Mouse (Mus musculus): ENCODE measurements around the gene Crebrf. TPM values are rescaled to one million over a fixed set of nuclear protein-coding genes. Genes with fewer than 3 reads are reported as not detected.

Gene Crebrf
- polyA plus RNA-seq, 1 experiment from 2014 or later, result 5.9 TPM

GRCm38 (mm10) chr17:26699819-26700616 lies 15.4 kb upstream of the Crebrf start:
- Histone ChIP-seq H3K4me1 (ENCODE audit: control insufficient read depth, low read depth, low read length) (peaks cover 4% of the 10 kb centered on the region), H3K27me3 (ENCODE audit: control insufficient read depth, insufficient read depth, low read depth, low read length) (no peaks in the 10 kb centered on the region), H3K4me2 (ENCODE audit: low read depth, low read length) (no peak overlapping the region), H3K27ac (ENCODE audit: low read length) (no peak overlapping the region), H3K36me3 (ENCODE audit: control insufficient read depth, insufficient read depth) (peaks cover 25% of the 10 kb centered on the region), H3K4me3 (ENCODE audit: low read depth, low read length) (no peak overlapping the region), H3K9me3 (replicated peaks; ENCODE audit: control insufficient read depth, low read length) (no peaks in the 10 kb centered on the region), H3K9ac (ENCODE audit: low read depth, low read length) (no peak overlapping the region)
- 77% methylated on average over 10 of the region's 10 CpGs for WGBS (ENCODE audit: insufficient replicate concordance)
- ATAC-seq (ENCODE audit: low read depth), result peak; percentile 82

DNA sequence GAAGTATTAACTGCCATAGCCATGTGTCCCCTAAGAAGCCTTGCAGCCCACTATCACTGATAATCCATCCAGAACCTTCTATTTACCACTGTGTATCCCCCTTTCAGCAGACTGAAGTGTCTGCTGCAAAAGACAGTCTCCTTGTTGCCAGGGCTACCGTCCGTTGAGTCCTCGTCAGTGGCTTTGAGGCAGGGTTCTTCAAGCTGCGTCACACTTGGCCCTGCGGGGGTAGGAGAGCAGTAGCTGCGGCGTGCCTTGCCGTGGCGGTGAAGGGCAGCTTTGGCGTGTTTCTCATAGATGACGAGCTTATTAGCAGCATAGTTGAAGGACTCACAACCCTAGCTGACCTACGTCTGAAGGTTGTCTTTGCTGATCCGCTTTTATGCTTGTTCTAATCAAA lies 13.9 kb upstream of the Crebrf start:
- no peak overlapping the region for H3K4me2 ChIP-seq (ENCODE audit: low read depth, low read length)
- peaks cover 20% of the 10 kb centered on the region for H3K36me3 ChIP-seq (ENCODE audit: control insufficient read depth, insufficient read depth)
- no peaks in the 10 kb centered on the region for H3K27me3 ChIP-seq (ENCODE audit: control insufficient read depth, insufficient read depth, low read depth, low read length)
- H3K4me3 ChIP-seq (ENCODE audit: low read depth, low read length), result no peak overlapping the region
- no peak for ATAC-seq (ENCODE audit: low read depth)
- no peak overlapping the region for H3K9ac ChIP-seq (ENCODE audit: low read depth, low read length)
- WGBS (ENCODE audit: insufficient replicate concordance), result 82% methylated on average over 13 of the region's 13 CpGs
- H3K9me3 ChIP-seq (replicated peaks; ENCODE audit: control insufficient read depth, low read length), result no peaks in the 10 kb centered on the region
- H3K27ac ChIP-seq (ENCODE audit: low read length), result no peak overlapping the region
- H3K4me1 ChIP-seq (ENCODE audit: control insufficient read depth, low read depth, low read length), result peaks cover 14% of the 10 kb centered on the region

DNA sequence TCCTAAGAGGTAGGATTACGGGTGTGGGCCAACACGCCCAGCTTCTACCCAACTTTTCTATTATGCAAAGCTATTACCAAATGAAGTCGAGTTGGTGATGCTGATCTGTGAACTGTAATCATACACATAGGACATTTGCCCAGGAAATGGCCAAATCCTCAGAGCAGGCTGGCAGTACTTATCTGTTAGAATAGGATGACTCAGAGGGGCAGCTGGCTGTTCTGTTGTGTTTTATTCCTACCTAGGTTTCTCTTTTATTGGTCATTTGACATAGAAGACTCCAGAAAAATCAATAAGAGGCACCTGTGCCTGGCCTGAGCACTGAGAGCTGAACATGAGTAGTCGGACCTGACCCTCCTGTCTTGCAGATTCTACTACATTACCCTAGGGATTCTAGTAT lies 12.8 kb upstream of the Crebrf start:
- no peak for ATAC-seq (ENCODE audit: low read depth)
- no peaks in the 10 kb centered on the region for H3K27me3 ChIP-seq (ENCODE audit: control insufficient read depth, insufficient read depth, low read depth, low read length)
- peaks cover 22% of the 10 kb centered on the region for H3K4me1 ChIP-seq (ENCODE audit: control insufficient read depth, low read depth, low read length)
- H3K36me3 ChIP-seq (ENCODE audit: control insufficient read depth, insufficient read depth), result peaks cover 20% of the 10 kb centered on the region
- H3K9ac ChIP-seq (ENCODE audit: low read depth, low read length), result no peak overlapping the region
- H3K27ac ChIP-seq (ENCODE audit: low read length), result no peak overlapping the region
- no peak overlapping the region for H3K4me2 ChIP-seq (ENCODE audit: low read depth, low read length)
- no peak overlapping the region for H3K4me3 ChIP-seq (ENCODE audit: low read depth, low read length)
- 53% methylated on average over 4 of the region's 4 CpGs for whole genome bisulfite sequencing (ENCODE audit: insufficient replicate concordance)
- no peaks in the 10 kb centered on the region for H3K9me3 ChIP-seq (replicated peaks; ENCODE audit: control insufficient read depth, low read length)

DNA sequence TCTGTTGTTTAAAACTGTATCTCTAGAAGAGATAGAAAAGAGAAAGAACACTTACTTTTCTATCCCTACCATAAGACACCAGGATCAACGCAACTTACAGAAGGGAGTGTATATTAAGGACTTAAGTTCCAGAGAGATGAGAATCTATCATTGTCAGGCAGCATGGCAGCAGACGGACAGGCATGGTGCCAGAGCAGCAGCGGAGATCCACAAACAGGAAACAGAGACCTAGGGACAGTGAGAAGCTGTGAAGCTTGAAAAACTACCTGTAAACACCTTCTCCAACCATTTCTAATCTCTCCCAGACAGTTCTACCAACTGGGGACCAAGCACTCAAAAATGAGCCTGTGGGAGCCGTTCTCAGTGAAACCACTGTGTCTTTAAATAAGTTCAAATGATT lies 11.8 kb upstream of the Crebrf start:
- 75% methylated on average over 4 of the region's 4 CpGs for WGBS (ENCODE audit: insufficient replicate concordance)
- no peak overlapping the region for H3K4me3 ChIP-seq (ENCODE audit: low read depth, low read length)
- H3K27ac ChIP-seq (ENCODE audit: low read length), result no peak overlapping the region
- no peak for ATAC-seq (ENCODE audit: low read depth)
- no peak overlapping the region for H3K4me2 ChIP-seq (ENCODE audit: low read depth, low read length)
- H3K36me3 ChIP-seq (ENCODE audit: control insufficient read depth, insufficient read depth), result peaks cover 15% of the 10 kb centered on the region
- no peak overlapping the region for H3K9ac ChIP-seq (ENCODE audit: low read depth, low read length)
- peaks cover 28% of the 10 kb centered on the region for H3K4me1 ChIP-seq (ENCODE audit: control insufficient read depth, low read depth, low read length)
- H3K27me3 ChIP-seq (ENCODE audit: control insufficient read depth, insufficient read depth, low read depth, low read length), result no peaks in the 10 kb centered on the region
- H3K9me3 ChIP-seq (replicated peaks; ENCODE audit: control insufficient read depth, low read length), result no peaks in the 10 kb centered on the region

- H3K4me3 ChIP-seq (ENCODE audit: low read depth, low read length), result no peak overlapping the region
- no peaks in the 10 kb centered on the region for H3K27me3 ChIP-seq (ENCODE audit: control insufficient read depth, insufficient read depth, low read depth, low read length)
- no peak overlapping the region for H3K4me2 ChIP-seq (ENCODE audit: low read depth, low read length)
- H3K36me3 ChIP-seq (ENCODE audit: control insufficient read depth, insufficient read depth), result no peaks in the 10 kb centered on the region
- H3K9ac ChIP-seq (ENCODE audit: low read depth, low read length), result no peak overlapping the region
- WGBS (ENCODE audit: insufficient replicate concordance), result 34% methylated on average over 11 of the region's 11 CpGs
- 0 out of 2 replicates have a peak, but pooled peaks have one; percentile 5 for ATAC-seq (ENCODE audit: low read depth)
- no peaks in the 10 kb centered on the region for H3K9me3 ChIP-seq (replicated peaks; ENCODE audit: control insufficient read depth, low read length)
- peak overlapping the region; percentile 2 for H3K27ac ChIP-seq (ENCODE audit: low read length)
- H3K4me1 ChIP-seq (ENCODE audit: control insufficient read depth, low read depth, low read length), result peaks cover 48% of the 10 kb centered on the region
Measured at GRCm38 (mm10) chr17:26705463-26706359, 9.7 kb upstream of the Crebrf start.

DNA sequence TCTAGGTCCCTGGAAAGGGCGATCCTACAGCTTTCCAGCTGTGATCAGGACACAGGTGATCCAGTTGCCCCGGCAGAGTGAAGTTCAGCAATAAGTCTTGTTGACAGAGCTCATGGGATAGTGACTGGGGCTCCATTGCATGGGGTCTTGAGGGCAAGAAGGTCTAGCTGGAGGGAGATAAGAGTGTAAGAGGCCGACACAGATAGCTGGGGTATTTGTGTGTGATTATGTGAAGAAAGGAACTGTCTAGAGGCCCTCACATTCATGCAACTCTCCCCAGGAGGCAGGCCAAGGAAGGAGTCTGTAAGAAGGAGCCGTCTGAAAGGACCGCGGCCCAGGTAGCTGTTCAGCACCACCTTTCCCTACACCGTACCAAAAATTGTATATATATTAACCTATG lies 8.4 kb upstream of the Crebrf start:
- no peak overlapping the region for H3K4me3 ChIP-seq (ENCODE audit: low read depth, low read length)
- no peaks in the 10 kb centered on the region for H3K9me3 ChIP-seq (replicated peaks; ENCODE audit: control insufficient read depth, low read length)
- H3K4me1 ChIP-seq (ENCODE audit: control insufficient read depth, low read depth, low read length), result peaks cover 57% of the 10 kb centered on the region
- H3K4me2 ChIP-seq (ENCODE audit: low read depth, low read length), result no peak overlapping the region
- H3K36me3 ChIP-seq (ENCODE audit: control insufficient read depth, insufficient read depth), result no peaks in the 10 kb centered on the region
- H3K9ac ChIP-seq (ENCODE audit: low read depth, low read length), result no peak overlapping the region; the same call in 1 of the 2 replicates
- no peak overlapping the region for H3K27ac ChIP-seq (ENCODE audit: low read length)
- peak; percentile 60 for ATAC-seq (ENCODE audit: low read depth)
- H3K27me3 ChIP-seq (ENCODE audit: control insufficient read depth, insufficient read depth, low read depth, low read length), result no peaks in the 10 kb centered on the region
- 42% methylated on average over 7 of the region's 7 CpGs for WGBS (ENCODE audit: insufficient replicate concordance)

- no peak for ATAC-seq (ENCODE audit: low read depth)
- Histone ChIP-seq H3K9ac (ENCODE audit: low read depth, low read length) (no peak overlapping the region), H3K27ac (ENCODE audit: low read length) (no peak overlapping the region; the same call in 1 of the 2 replicates), H3K9me3 (replicated peaks; ENCODE audit: control insufficient read depth, low read length) (no peaks in the 10 kb centered on the region), H3K36me3 (ENCODE audit: control insufficient read depth, insufficient read depth) (no peaks in the 10 kb centered on the region), H3K4me2 (ENCODE audit: low read depth, low read length) (no peak overlapping the region), H3K27me3 (ENCODE audit: control insufficient read depth, insufficient read depth, low read depth, low read length) (no peaks in the 10 kb centered on the region), H3K4me3 (ENCODE audit: low read depth, low read length) (no peak overlapping the region), H3K4me1 (ENCODE audit: control insufficient read depth, low read depth, low read length) (peaks cover 53% of the 10 kb centered on the region)
Measured at GRCm38 (mm10) chr17:26708499-26708898, 7.0 kb upstream of the Crebrf start.

DNA sequence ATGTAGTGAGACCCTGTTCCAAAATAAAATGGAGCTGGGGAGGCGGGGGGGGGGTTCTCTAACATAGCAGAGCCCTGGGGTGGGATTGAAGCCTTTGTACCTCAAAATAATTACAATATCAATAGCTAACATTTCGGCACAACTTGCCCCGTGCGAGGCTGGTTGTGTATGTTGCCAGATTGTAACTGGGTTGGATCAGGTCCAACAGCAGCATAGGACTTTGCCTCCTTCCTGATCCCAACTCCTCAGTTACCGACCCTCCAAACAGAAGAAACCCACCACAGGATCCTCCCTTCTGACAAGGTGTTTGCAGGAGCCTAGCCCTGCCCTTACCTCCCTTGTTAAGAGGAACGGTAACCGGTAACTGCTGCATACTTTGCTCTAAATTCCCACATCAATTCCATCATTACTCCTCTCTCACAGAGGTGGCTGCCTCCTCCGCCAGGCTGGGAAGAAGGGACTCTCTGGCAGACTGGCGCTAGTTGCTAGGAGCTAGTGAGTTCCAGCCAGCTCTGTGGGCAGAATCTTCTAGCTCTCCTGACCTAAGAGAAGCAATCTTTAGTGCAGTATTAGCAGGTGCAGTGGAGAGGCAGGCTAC lies 6.4 kb upstream of the Crebrf start:
- Histone ChIP-seq H3K4me1 (ENCODE audit: control insufficient read depth, low read depth, low read length) (peaks cover 53% of the 10 kb centered on the region), H3K4me3 (ENCODE audit: low read depth, low read length) (no peak overlapping the region), H3K4me2 (ENCODE audit: low read depth, low read length) (peak overlapping the region; percentile 37), H3K9me3 (replicated peaks; ENCODE audit: control insufficient read depth, low read length) (no peaks in the 10 kb centered on the region), H3K27ac (ENCODE audit: low read length) (peak overlapping the region; percentile 74), H3K9ac (ENCODE audit: low read depth, low read length) (no peak overlapping the region), H3K36me3 (ENCODE audit: control insufficient read depth, insufficient read depth) (no peaks in the 10 kb centered on the region), H3K27me3 (ENCODE audit: control insufficient read depth, insufficient read depth, low read depth, low read length) (no peaks in the 10 kb centered on the region)
- WGBS (ENCODE audit: insufficient replicate concordance), result 52% methylated on average over 9 of the region's 9 CpGs
- ATAC-seq (ENCODE audit: low read depth), result no peak

All from liver, embryonic 16.5 days (tissue).